Mouse (Mus musculus): ENCODE results near the gene Tpx2.

- TF ChIP-seq CTCF (IDR thresholded peaks at IDR 0.05; ENCODE audit: borderline replicate concordance, extremely low read depth, insufficient read depth, insufficient read length) (no peak), POLR2A (IDR thresholded peaks at IDR 0.05; ENCODE audit: borderline replicate concordance, extremely low read depth, insufficient read depth, insufficient read length, poor library complexity, severe bottlenecking) (no peak)
Measured at GRCm38 (mm10) chr2:152928219-152928987, 80.6 kb downstream of the Tpx2 start.

Measured in brain, embryonic 14.5 days (tissue).